Mouse (Mus musculus) R1 (cell line): ENCODE measurements around the gene Rasal1.

Experiments used
- DNase-seq: peaks from one replicate; pipeline ENCODE4 v3.0.0-alpha.2; 2018; ENCODE audit warnings: low read depth, low spot score

Gene Rasal1

GRCm38 (mm10) chr5:120621846-120622197 lies 26.8 kb upstream of the Rasal1 start:
- no peak for DNase-seq

- DNase-seq, result peak; percentile 87
Measured at GRCm38 (mm10) chr5:120622198-120622851, 26.3 kb upstream of the Rasal1 start.

GRCm38 (mm10) chr5:120624427-120624826 lies 24.2 kb upstream of the Rasal1 start:
- DNase-seq, result no peak

- DNase-seq, result peak; percentile 97
Measured at GRCm38 (mm10) chr5:120626399-120626798, 22.2 kb upstream of the Rasal1 start.

- no peak for DNase-seq
Measured at GRCm38 (mm10) chr5:120627515-120628300, 20.9 kb upstream of the Rasal1 start.

- no peak for DNase-seq
Measured at GRCm38 (mm10) chr5:120628624-120629023, 20.0 kb upstream of the Rasal1 start.

- DNase-seq, result no peak
Measured at GRCm38 (mm10) chr5:120631128-120631527, 17.5 kb upstream of the Rasal1 start.

- no peak for DNase-seq
Measured at GRCm38 (mm10) chr5:120631892-120632291, 16.7 kb upstream of the Rasal1 start.

GRCm38 (mm10) chr5:120634131-120634530 lies 14.5 kb upstream of the Rasal1 start, which contains the start of gene Cfap73:
Cfap73 (minus strand) TSS chr5:120634235.
- DNase-seq, result no peak

- no peak for DNase-seq
Measured at GRCm38 (mm10) chr5:120634860-120635259, 13.8 kb upstream of the Rasal1 start.

GRCm38 (mm10) chr5:120635633-120636032 lies 13.0 kb upstream of the Rasal1 start:
- DNase-seq, result peak; percentile 57

- no peak for DNase-seq
Measured at GRCm38 (mm10) chr5:120640094-120640493, 8.5 kb upstream of the Rasal1 start.

- no peak for DNase-seq
Measured at GRCm38 (mm10) chr5:120643365-120644085, 5.1 kb upstream of the Rasal1 start.

GRCm38 (mm10) chr5:120644227-120644626 lies 4.4 kb upstream of the Rasal1 start:
- DNase-seq, result no peak

- no peak for DNase-seq
Measured at GRCm38 (mm10) chr5:120645851-120646250, 2.8 kb upstream of the Rasal1 start.

- DNase-seq, result no peak
Measured at GRCm38 (mm10) chr5:120647361-120647760, 1.3 kb upstream of the Rasal1 start.

GRCm38 (mm10) chr5:120647814-120648491 lies 659 bp upstream of the Rasal1 start:
- no peak for DNase-seq

- no peak for DNase-seq
Measured at GRCm38 (mm10) chr5:120649374-120649933, 842 bp downstream of the Rasal1 start.

- DNase-seq, result no peak
Measured at GRCm38 (mm10) chr5:120649938-120650337, 1.3 kb downstream of the Rasal1 start.

- no peak for DNase-seq
Measured at GRCm38 (mm10) chr5:120651230-120651629, 2.6 kb downstream of the Rasal1 start.

GRCm38 (mm10) chr5:120652915-120653701 lies 4.5 kb downstream of the Rasal1 start:
- DNase-seq, result no peak
